Mouse (Mus musculus) liver, embryonic 16.5 days (tissue): ENCODE data around the gene Tmem29. TPM values are rescaled to one million over a fixed set of nuclear protein-coding genes. Genes with fewer than 3 reads are reported as not detected.
A peak's percentile ranks its signal among the peaks of the same experiment; 100 is the strongest.

Source experiments
- ATAC-seq: fragments of 200-750 bp; cut with Nextera tagmentation; 2 replicates; pipeline ENCODE4 v1.8.0; 2017; ENCODE audit warnings: low read depth, mild to moderate bottlenecking, moderate number of reproducible peaks, moderate library complexity
- H3K27ac ChIP-seq: fragments of 300-500 bp; sonication (generic); 2 replicates; pipeline ENCODE4 v1.5.1; 2014; ENCODE audit warnings: mild to moderate bottlenecking, low read length
- H3K27me3 ChIP-seq: fragments of 300-500 bp; sonication (generic); 2 replicates; pipeline ENCODE4 v1.6.1; 2014; ENCODE audit warnings: low read depth, low read length, mixed read lengths; ENCODE audit not compliant: control insufficient read depth, insufficient read depth
- H3K36me3 ChIP-seq: fragments of 300-500 bp; sonication (generic); 2 replicates; pipeline ENCODE4 v1.6.1; 2014; ENCODE audit warnings: mild to moderate bottlenecking; ENCODE audit not compliant: control insufficient read depth, insufficient read depth
- H3K4me1 ChIP-seq: fragments of 300-500 bp; sonication (generic); 2 replicates; pipeline ENCODE4 v1.6.1; 2014; ENCODE audit warnings: low read depth, low read length, mixed read lengths; ENCODE audit not compliant: control insufficient read depth
- H3K4me2 ChIP-seq: fragments of 300-500 bp; sonication (generic); 2 replicates; pipeline ENCODE4 v1.6.1; 2014; ENCODE audit warnings: low read depth, low read length, mixed read lengths
- H3K4me3 ChIP-seq: fragments of 300-500 bp; sonication (generic); 2 replicates; pipeline ENCODE4 v1.5.1; 2014; ENCODE audit warnings: low read depth, mild to moderate bottlenecking, low read length
- H3K9ac ChIP-seq: fragments of 300-500 bp; sonication (generic); 2 replicates; pipeline ENCODE4 v1.6.1; 2014; ENCODE audit warnings: low read depth, low read length
- H3K9me3 ChIP-seq: fragments of 300-500 bp; sonication (generic); replicated peaks from 2 replicates; pipeline ENCODE4 v1.6.1; 2016; ENCODE audit warnings: low read length; ENCODE audit not compliant: control insufficient read depth
- WGBS: fragments of 180-500 bp; shearing (Covaris S2); extraction: QIAGEN DNeasy Blood & Tissue Kit; methylation state at CpG from one replicate; pipeline ENCODE4 v1.1.7; 2014; ENCODE audit not compliant: insufficient replicate concordance; 5-methylcytosine and 5-hydroxymethylcytosine counted together
- polyA plus RNA-seq: library from polyadenylated mRNA; unstranded; fragments of >200 nt; fragmentation: Nextera tagmentation; extraction: Ambion mirVana; gene quantifications from 2 replicates; pipeline ENCODE4 v1.2.1, GENCODE M21; 2015

Gene Tmem29
- polyA plus RNA-seq, 1 experiment from 2014 or later: 10.8 TPM

GRCm38 (mm10) chrX:150460143-150460542 lies 1.2 kb upstream of the Tmem29 start:
- no peak for ATAC-seq
- no peak overlapping the region for H3K9ac ChIP-seq
- H3K36me3 ChIP-seq: no peaks in the 10 kb centered on the region
- H3K27ac ChIP-seq: no peak overlapping the region; the same call in 1 of the 2 replicates
- H3K4me2 ChIP-seq: no peak overlapping the region
- WGBS: 49% methylated on average over 2 of the region's 2 CpGs
- H3K4me1 ChIP-seq: peaks cover 8% of the 10 kb centered on the region
- no peak overlapping the region for H3K4me3 ChIP-seq
- no peaks in the 10 kb centered on the region for H3K27me3 ChIP-seq
- no peaks in the 10 kb centered on the region for H3K9me3 ChIP-seq

DNA sequence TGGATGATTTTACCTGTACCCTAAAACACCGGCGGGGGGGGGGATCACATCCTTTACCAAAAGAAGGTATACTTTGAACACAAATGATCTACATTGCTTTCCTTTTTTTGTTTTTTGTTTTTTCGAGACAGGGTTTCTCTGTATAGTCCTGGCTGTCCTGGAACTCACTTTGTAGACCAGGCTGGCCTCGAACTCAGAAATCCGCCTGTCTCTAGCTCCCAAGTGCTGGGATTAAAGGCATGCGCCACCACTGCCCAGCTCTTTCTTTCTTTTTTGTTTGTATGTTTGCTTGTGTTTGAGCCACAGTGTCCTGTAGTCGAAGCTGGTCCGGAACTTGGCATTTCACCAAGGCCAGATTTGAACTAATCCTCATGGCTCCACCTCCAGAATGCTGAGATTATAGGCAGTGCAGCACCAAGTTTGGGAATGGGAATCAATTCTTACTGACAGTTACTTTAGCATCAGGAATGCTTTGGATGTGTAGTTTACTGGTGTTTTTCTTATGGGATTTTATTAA lies 515 bp upstream of the Tmem29 start:
- H3K9ac ChIP-seq: peak overlapping the region; percentile 63
- no peaks in the 10 kb centered on the region for H3K36me3 ChIP-seq
- peak overlapping the region; percentile 71 for H3K4me3 ChIP-seq
- H3K9me3 ChIP-seq: no peaks in the 10 kb centered on the region
- H3K27ac ChIP-seq: no peak overlapping the region
- no peak for ATAC-seq
- H3K4me1 ChIP-seq: peaks cover 8% of the 10 kb centered on the region
- H3K4me2 ChIP-seq: peak overlapping the region; percentile 55
- WGBS: 43% methylated on average over 8 of the region's 8 CpGs
- H3K27me3 ChIP-seq: no peaks in the 10 kb centered on the region

GRCm38 (mm10) chrX:150458136-150458535 lies 818 bp downstream of the Tmem29 start:
- WGBS: 53% methylated on average over 3 of the region's 3 CpGs
- ATAC-seq: no peak
- Histone ChIP-seq H3K4me3 (0 out of 2 replicates have a peak overlapping the region, but pooled peaks have one; percentile 3), H3K36me3 (no peaks in the 10 kb centered on the region), H3K27me3 (no peaks in the 10 kb centered on the region), H3K9ac (no peak overlapping the region), H3K9me3 (no peaks in the 10 kb centered on the region), H3K4me1 (peaks cover 8% of the 10 kb centered on the region), H3K4me2 (peak overlapping the region; percentile 40; the same call in 1 of the 2 replicates), H3K27ac (no peak overlapping the region)

- no peak for ATAC-seq
- Histone ChIP-seq H3K4me1 (no peaks in the 10 kb centered on the region), H3K9me3 (no peaks in the 10 kb centered on the region), H3K4me2 (peak overlapping the region; percentile 51), H3K4me3 (peak overlapping the region; percentile 24), H3K36me3 (no peaks in the 10 kb centered on the region), H3K27me3 (no peaks in the 10 kb centered on the region), H3K9ac (no peak overlapping the region), H3K27ac (no peak overlapping the region)
- WGBS: 28% methylated on average over 18 of the region's 18 CpGs
Measured at GRCm38 (mm10) chrX:150440505-150441338, 18.2 kb downstream of the Tmem29 start.

DNA sequence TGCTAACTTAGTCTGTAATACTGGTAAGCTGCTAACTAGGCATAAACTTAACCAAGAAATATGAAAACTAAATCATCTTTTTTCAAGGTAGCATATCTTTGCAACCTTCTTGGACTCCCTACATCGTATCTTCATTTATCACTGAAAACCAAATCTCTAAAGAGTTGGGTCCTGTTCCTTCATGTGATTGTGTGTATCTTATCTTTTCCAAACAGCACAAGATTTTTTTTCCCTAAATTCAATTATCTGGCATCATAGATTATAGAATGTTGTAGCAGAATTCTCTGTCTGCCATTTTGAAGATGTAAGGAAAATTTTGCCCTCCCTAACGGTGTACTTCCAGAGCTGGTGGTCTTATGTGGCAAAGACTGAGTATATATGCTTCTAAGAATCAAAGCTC lies 22.6 kb downstream of the Tmem29 start:
- ATAC-seq: no peak
- Histone ChIP-seq H3K27ac (no peak overlapping the region), H3K36me3 (no peaks in the 10 kb centered on the region), H3K4me2 (no peak overlapping the region), H3K9me3 (no peaks in the 10 kb centered on the region), H3K9ac (no peak overlapping the region), H3K27me3 (no peaks in the 10 kb centered on the region), H3K4me1 (peaks cover 5% of the 10 kb centered on the region), H3K4me3 (no peak overlapping the region)
- WGBS: 53% methylated on average over 2 of the region's 2 CpGs

- Histone ChIP-seq H3K27ac (no peak overlapping the region), H3K36me3 (no peaks in the 10 kb centered on the region), H3K4me1 (peaks cover 5% of the 10 kb centered on the region), H3K4me3 (no peak overlapping the region), H3K9me3 (no peaks in the 10 kb centered on the region), H3K4me2 (no peak overlapping the region), H3K9ac (no peak overlapping the region), H3K27me3 (no peaks in the 10 kb centered on the region)
- WGBS: 53% methylated on average over 7 of the region's 7 CpGs
- ATAC-seq: peak; percentile 76
Measured at GRCm38 (mm10) chrX:150435367-150435766, 23.6 kb downstream of the Tmem29 start.

- H3K4me3 ChIP-seq: no peak overlapping the region
- no peak for ATAC-seq
- H3K27me3 ChIP-seq: no peaks in the 10 kb centered on the region
- no peaks in the 10 kb centered on the region for H3K9me3 ChIP-seq
- WGBS: 67% methylated on average over 4 of the region's 4 CpGs
- H3K27ac ChIP-seq: no peak overlapping the region
- H3K4me2 ChIP-seq: no peak overlapping the region
- no peak overlapping the region for H3K9ac ChIP-seq
- no peaks in the 10 kb centered on the region for H3K36me3 ChIP-seq
- H3K4me1 ChIP-seq: no peaks in the 10 kb centered on the region
Measured at GRCm38 (mm10) chrX:150413505-150413904, 45.4 kb downstream of the Tmem29 start.

Other genes starting within 250 kb of the Tmem29 start
- gene Alas2, start 88.2 kb upstream of the Tmem29 start, polyA plus RNA-seq: 1,397 and 1,519 TPM in 2 replicates
- 10.3 and 11.6 TPM in 2 replicates for gene Pfkfb1, start 129.1 kb upstream of the Tmem29 start, polyA plus RNA-seq
- gene Apex2, start 130.7 kb upstream of the Tmem29 start, polyA plus RNA-seq: 9.8 and 10.8 TPM in 2 replicates
- gene Tro, start 198.4 kb upstream of the Tmem29 start, polyA plus RNA-seq: 0.81 and 0.91 TPM in 2 replicates